Mouse (Mus musculus): ENCODE data around the gene Fap.

Fap gene

GRCm38 (mm10) chr2:62526399-62526798, 47.5 kb downstream of the Fap start:
- DNase-seq (ENCODE audit: low read depth, low spot score) = no peak

GRCm38 (mm10) chr2:62517790-62518189, 56.1 kb downstream of the Fap start:
- no peak for DNase-seq (ENCODE audit: low read depth, low spot score)

- no peak for DNase-seq (ENCODE audit: low read depth, low spot score)
These were observed 59.4 kb downstream of the Fap start for GRCm38 (mm10) chr2:62514477-62514876.

GRCm38 (mm10) chr2:62513477-62513876, 60.4 kb downstream of the Fap start:
- no peak for DNase-seq (ENCODE audit: low read depth, low spot score)

GRCm38 (mm10) chr2:62507130-62507529, 66.7 kb downstream of the Fap start:
- no peak for DNase-seq (ENCODE audit: low read depth, low spot score)

GRCm38 (mm10) chr2:62506441-62506840, 67.4 kb downstream of the Fap start:
- no peak for DNase-seq (ENCODE audit: low read depth, low spot score)

- DNase-seq (ENCODE audit: low read depth, low spot score) = no peak
These were observed 69.5 kb downstream of the Fap start for GRCm38 (mm10) chr2:62504269-62504796.

GRCm38 (mm10) chr2:62503326-62503725, 70.5 kb downstream of the Fap start:
- no peak for DNase-seq (ENCODE audit: low read depth, low spot score)

- no peak for DNase-seq (ENCODE audit: low read depth, low spot score)
These were observed 71.4 kb downstream of the Fap start for GRCm38 (mm10) chr2:62502516-62502915.

- DNase-seq (ENCODE audit: low read depth, low spot score) = no peak
These were observed 75.1 kb downstream of the Fap start for GRCm38 (mm10) chr2:62498821-62499220.

- no peak for DNase-seq (ENCODE audit: low read depth, low spot score)
These were observed 75.8 kb downstream of the Fap start for GRCm38 (mm10) chr2:62498086-62498485.

GRCm38 (mm10) chr2:62497333-62498002, 76.4 kb downstream of the Fap start:
- DNase-seq (ENCODE audit: low read depth, low spot score) = no peak

- no peak for DNase-seq (ENCODE audit: low read depth, low spot score)
These were observed 78.5 kb downstream of the Fap start for GRCm38 (mm10) chr2:62495407-62495806.

GRCm38 (mm10) chr2:62489832-62490231, 84.0 kb downstream of the Fap start:
- no peak for DNase-seq (ENCODE audit: low read depth, low spot score)

- no peak for DNase-seq (ENCODE audit: low read depth, low spot score)
These were observed 89.0 kb downstream of the Fap start for GRCm38 (mm10) chr2:62484906-62485305.

- DNase-seq (ENCODE audit: low read depth, low spot score) = no peak
These were observed 90.3 kb downstream of the Fap start, which contains the start of gene Gcg for GRCm38 (mm10) chr2:62483550-62483949. Gcg (minus strand) TSS chr2:62483650.

GRCm38 (mm10) chr2:62480285-62481198, 93.3 kb downstream of the Fap start:
- DNase-seq (ENCODE audit: low read depth, low spot score) = no peak

GRCm38 (mm10) chr2:62469551-62469950, 104.3 kb downstream of the Fap start:
- no peak for DNase-seq (ENCODE audit: low read depth, low spot score)

- DNase-seq (ENCODE audit: low read depth, low spot score) = no peak
These were observed 110.6 kb downstream of the Fap start for GRCm38 (mm10) chr2:62463287-62463686.

- no peak for DNase-seq (ENCODE audit: low read depth, low spot score)
These were observed 111.7 kb downstream of the Fap start for GRCm38 (mm10) chr2:62462174-62462573.

- no peak for DNase-seq (ENCODE audit: low read depth, low spot score)
These were observed 112.9 kb downstream of the Fap start for GRCm38 (mm10) chr2:62460815-62461450.

GRCm38 (mm10) chr2:62460231-62460710, 113.6 kb downstream of the Fap start:
- no peak for DNase-seq (ENCODE audit: low read depth, low spot score)

Data from c-Kit-negative CD71-positive TER-119-positive erythroid progenitor cells, embryonic 14.5 days (primary cell).